Mouse (Mus musculus): ENCODE measurements around the gene Plcb2. TPM values are rescaled to one million over a fixed set of nuclear protein-coding genes. Genes with fewer than 3 reads are reported as not detected.

Gene Plcb2
- polyA plus RNA-seq, 1 experiment from 2014 or later, result 0.64 TPM

DNA sequence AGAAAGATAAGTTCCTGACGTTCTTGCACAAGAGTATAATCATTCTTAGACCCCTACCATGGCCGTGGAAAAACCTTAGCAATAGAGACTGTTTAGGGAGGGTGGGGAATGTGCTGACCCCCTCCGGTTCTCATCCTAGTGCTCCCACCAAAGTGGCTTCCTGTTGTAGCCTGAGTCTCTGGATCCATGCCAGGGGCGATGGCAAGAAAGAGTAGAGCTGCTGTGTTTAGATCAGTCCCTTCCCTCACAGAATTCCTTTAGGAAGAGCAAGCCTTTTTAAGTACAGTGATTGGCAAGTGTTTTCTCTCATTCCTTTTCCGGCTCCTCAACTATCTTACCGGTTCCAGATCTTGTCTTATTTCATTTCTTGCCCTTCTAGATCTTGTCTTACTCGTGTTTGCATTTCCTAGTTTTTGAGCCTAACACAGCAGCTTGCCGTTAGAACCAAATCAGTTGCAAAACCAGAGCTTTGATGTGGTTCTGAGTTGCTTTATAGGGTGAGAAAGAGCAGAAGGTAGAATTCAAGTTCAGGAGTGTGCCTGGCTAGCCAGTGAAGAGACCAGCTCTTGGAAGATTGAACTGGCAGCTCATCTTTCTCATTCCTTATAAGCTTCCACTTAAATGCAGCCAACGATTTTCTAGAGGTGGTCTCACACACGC, 19.2 kb upstream of the Plcb2 start:
- peaks cover 4% of the 10 kb centered on the region; the same call in 1 of the 2 replicates for H3K4me1 ChIP-seq (replicated peaks; ENCODE audit: control insufficient read depth, insufficient read depth)

DNA sequence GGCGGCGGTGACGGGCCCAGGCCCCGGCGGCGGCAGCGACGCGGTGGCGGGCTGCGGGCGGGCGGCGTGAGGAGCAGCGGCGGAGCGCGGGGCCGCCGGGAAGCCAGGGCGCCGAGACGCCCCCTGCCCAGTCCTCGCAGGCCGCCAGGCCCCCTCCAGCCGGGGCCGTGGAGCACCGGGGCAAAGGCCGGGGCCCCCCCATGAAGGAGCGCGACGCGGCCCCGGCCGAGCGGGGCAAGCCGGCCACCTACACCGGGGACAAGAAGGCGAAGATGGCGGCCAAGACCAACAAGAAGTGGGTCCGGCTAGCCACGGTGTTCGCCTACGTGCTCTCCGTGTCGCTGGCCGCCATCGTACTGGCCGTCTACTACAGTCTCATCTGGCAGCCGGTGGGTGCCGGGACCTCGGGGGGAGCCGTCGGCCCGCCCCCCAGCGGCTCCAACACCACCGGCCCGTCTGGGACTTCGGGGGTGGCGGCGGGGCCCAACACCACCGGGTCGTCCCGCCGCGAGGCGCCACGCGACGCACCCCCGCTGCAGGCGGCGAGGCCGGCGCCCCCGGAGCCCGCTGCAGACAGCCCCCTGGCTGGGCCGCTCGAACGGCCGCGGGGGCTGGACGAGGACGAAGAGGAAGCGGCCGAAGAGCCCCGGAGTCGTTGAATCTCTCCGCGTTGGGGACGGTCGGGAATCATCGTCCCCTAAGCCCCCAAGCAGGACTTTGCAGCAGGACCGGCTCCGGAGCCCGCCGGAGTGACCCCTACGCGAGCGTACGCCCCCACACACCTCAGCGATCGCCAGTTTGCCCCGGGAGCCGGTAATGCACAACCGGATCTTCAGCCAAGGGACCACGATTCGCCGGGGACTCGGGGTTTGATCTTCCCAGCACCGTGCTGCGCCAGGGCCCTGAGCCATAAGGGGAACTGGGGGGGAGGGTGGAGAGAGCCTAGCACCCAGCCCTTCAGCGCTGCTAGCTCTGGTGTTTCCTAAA, 18.0 kb upstream of the Plcb2 start:
- no peak for TF ChIP-seq EP300 (optimal IDR thresholded peaks at IDR 0.05)
- TF ChIP-seq CTCF (IDR thresholded peaks at IDR 0.05; ENCODE audit: low read depth), result no peak; the same call in 1 of the 2 replicates
- peak overlapping the region; percentile 93 for H3K9ac ChIP-seq (ENCODE audit: low read length)
- DNase-seq (ENCODE audit: low spot score), result peak; percentile 45
- H3K9me3 ChIP-seq (ENCODE audit: control insufficient read depth, low read length), result no peaks in the 10 kb centered on the region
- H3K36me3 ChIP-seq (ENCODE audit: control insufficient read depth, insufficient read depth, low read length), result 0 out of 2 replicates have a peak, but pooled peaks cover 2% of the 10 kb centered on the region
- peak; percentile 41 for ATAC-seq (ENCODE audit: low FRiP score, low TSS enrichment)
- H3K4me3 ChIP-seq (ENCODE audit: low read depth, low read length), result peak overlapping the region; percentile 80
- peak overlapping the region; percentile 84 for H3K27ac ChIP-seq (replicated peaks)
- peak overlapping the region; percentile 99 for H3K4me2 ChIP-seq (replicated peaks; ENCODE audit: low read depth)
- H3K27me3 ChIP-seq (ENCODE audit: control insufficient read depth, insufficient read depth, low read length), result no peaks in the 10 kb centered on the region
- WGBS, result under 1% methylated on average over 86 of the region's 113 CpGs
- H3K4me1 ChIP-seq (replicated peaks; ENCODE audit: control insufficient read depth, insufficient read depth), result peaks cover 4% of the 10 kb centered on the region; the same call in 1 of the 2 replicates

More for the DNA sequence above, 19.2 kb upstream of the Plcb2 start:
- Histone ChIP-seq H3K9ac (ENCODE audit: low read length) (peak overlapping the region; percentile 41), H3K9me3 (ENCODE audit: control insufficient read depth, low read length) (no peaks in the 10 kb centered on the region), H3K4me3 (ENCODE audit: low read depth, low read length) (peak overlapping the region; percentile 80), H3K27me3 (ENCODE audit: control insufficient read depth, insufficient read depth, low read length) (no peaks in the 10 kb centered on the region), H3K4me2 (replicated peaks; ENCODE audit: low read depth) (peak overlapping the region; percentile 99), H3K27ac (replicated peaks) (peak overlapping the region; percentile 53), H3K36me3 (ENCODE audit: control insufficient read depth, insufficient read depth, low read length) (0 out of 2 replicates have a peak, but pooled peaks cover 2% of the 10 kb centered on the region)
- ATAC-seq (ENCODE audit: low FRiP score, low TSS enrichment) (no peak), DNase-seq (ENCODE audit: low spot score) (peak; percentile 46)
- TF ChIP-seq CTCF (IDR thresholded peaks at IDR 0.05; ENCODE audit: low read depth) (no peak), EP300 (optimal IDR thresholded peaks at IDR 0.05) (no peak)
- 36% methylated on average over 10 of the region's 10 CpGs for WGBS

DNA sequence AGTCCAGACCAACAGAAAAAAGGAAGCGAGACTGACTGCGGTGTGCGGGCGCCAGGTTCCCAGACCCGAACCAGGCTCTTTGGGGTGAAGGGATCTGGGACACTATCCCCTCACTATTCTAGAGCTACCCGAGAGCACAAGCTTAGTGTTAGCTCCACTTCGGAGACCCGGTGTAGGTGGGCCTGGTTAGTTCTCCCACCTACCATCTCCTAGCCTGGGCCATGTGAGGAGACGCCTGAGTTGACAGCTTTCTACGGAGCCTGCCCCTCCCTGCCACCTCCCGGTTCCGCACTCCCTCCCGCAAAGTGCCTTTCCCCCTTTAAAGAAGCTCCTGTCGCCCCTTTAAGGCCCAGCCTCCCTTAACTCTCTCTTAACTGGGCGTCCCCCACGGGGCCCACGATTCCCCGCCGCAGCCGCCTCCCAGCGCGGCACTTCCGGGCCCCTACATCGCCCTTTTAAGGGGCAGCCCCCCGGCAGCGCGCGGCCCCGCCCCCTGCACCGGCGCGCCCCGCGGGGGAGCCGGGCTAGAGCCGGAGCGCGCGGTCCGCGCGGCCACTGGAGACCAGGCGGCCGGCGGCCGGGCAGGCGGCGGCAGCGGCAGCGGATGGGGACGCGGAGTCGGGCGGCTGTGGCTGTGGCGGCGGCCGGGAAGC, 17.1 kb upstream of the Plcb2 start, which contains the start of gene Inafm2:
Gene Inafm2, plus strand, starts transcription at position 527 of the 653 bp plus-strand sequence.
- peak within 1 kb of the TSS; percentile 80 for H3K4me3 ChIP-seq (ENCODE audit: low read depth, low read length)
- WGBS, result under 1% methylated on average over 44 of the region's 57 CpGs
- ATAC-seq (ENCODE audit: low FRiP score, low TSS enrichment) (peak; percentile 90), DNase-seq (ENCODE audit: low spot score) (peak; percentile 90)
- no peaks in the 10 kb centered on the region for H3K9me3 ChIP-seq (ENCODE audit: control insufficient read depth, low read length)
- TF ChIP-seq CTCF (IDR thresholded peaks at IDR 0.05; ENCODE audit: low read depth), result 0 out of 2 replicates have a peak, but pooled peaks have one; percentile 7
- no peak for TF ChIP-seq EP300 (optimal IDR thresholded peaks at IDR 0.05)
- 0 out of 2 replicates have a peak, but pooled peaks cover 2% of the 10 kb centered on the region for H3K36me3 ChIP-seq (ENCODE audit: control insufficient read depth, insufficient read depth, low read length)
- H3K27me3 ChIP-seq (ENCODE audit: control insufficient read depth, insufficient read depth, low read length), result no peaks in the 10 kb centered on the region
- H3K9ac ChIP-seq (ENCODE audit: low read length), result peak within 1 kb of the TSS; percentile 93
- H3K4me1 ChIP-seq (replicated peaks; ENCODE audit: control insufficient read depth, insufficient read depth), result peaks cover 4% of the 10 kb centered on the region; the same call in 1 of the 2 replicates
- H3K27ac ChIP-seq (replicated peaks), result peak within 1 kb of the TSS; percentile 84
- H3K4me2 ChIP-seq (replicated peaks; ENCODE audit: low read depth), result peak within 1 kb of the TSS; percentile 99

DNA sequence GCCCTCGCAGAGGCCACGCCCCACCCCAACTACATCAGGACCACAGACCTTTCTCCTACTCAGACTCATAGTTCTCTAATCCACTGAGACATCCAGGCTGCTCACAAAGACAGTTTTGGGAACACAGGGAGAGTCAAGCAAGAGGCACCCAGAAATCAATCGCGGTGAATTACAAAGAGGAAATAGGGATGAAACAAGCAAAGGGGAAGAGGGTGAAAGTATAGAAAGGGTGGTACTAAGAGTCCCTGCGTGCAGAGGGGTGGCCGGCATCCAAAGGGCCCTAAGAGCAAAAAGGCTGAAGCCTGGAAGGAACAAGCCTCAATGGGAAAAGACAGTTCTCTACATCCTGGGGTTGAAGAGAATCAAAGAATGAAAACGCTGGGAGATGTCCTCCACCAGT, 16.4 kb upstream of the Plcb2 start:
- Histone ChIP-seq H3K27me3 (ENCODE audit: control insufficient read depth, insufficient read depth, low read length) (no peaks in the 10 kb centered on the region), H3K4me3 (ENCODE audit: low read depth, low read length) (no peak overlapping the region; the same call in 1 of the 2 replicates), H3K4me2 (replicated peaks; ENCODE audit: low read depth) (peak overlapping the region; percentile 99; the same call in 1 of the 2 replicates), H3K27ac (replicated peaks) (no peak overlapping the region), H3K36me3 (ENCODE audit: control insufficient read depth, insufficient read depth, low read length) (0 out of 2 replicates have a peak, but pooled peaks cover 2% of the 10 kb centered on the region), H3K9ac (ENCODE audit: low read length) (no peak overlapping the region), H3K9me3 (ENCODE audit: control insufficient read depth, low read length) (no peaks in the 10 kb centered on the region), H3K4me1 (replicated peaks; ENCODE audit: control insufficient read depth, insufficient read depth) (peaks cover 4% of the 10 kb centered on the region; the same call in 1 of the 2 replicates)
- TF ChIP-seq EP300 (optimal IDR thresholded peaks at IDR 0.05), result no peak
- no peak for TF ChIP-seq CTCF (IDR thresholded peaks at IDR 0.05; ENCODE audit: low read depth)
- ATAC-seq (ENCODE audit: low FRiP score, low TSS enrichment) (no peak), DNase-seq (ENCODE audit: low spot score) (no peak)
- 19% methylated on average over 7 of the region's 7 CpGs for WGBS

DNA sequence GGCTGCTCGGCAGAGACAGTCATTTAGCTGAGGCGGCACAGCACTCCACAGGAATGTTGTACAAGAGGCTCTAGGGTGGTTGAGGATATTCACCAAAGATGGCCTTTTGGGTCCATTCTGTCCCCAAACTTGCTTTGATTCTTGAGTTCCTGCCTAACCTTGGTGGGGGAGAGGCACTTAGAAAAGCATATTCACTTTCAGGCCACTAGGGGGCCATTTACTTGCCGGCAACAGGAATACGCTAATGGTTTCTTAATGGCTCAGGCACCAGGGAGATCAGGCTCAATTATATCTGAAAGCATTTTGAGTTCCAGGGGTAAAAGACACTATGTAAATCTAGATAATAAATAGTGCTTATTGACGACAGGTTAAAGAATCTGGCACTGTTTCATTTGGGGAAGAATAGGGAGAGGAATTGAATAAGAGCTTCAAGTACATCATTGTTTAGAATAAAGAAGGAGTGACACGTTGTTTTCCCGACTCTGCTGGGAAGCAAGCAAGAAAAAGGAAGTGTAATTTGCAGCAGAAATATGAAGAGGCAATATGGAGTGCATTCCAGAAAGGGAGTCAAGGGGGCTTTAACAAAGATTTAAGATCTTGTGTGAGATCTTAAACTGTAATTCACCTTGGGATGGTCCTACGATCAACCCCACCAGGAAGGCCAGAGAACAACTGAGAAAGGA, 15.2 kb upstream of the Plcb2 start:
- Histone ChIP-seq H3K36me3 (ENCODE audit: control insufficient read depth, insufficient read depth, low read length) (0 out of 2 replicates have a peak, but pooled peaks cover 1% of the 10 kb centered on the region), H3K4me1 (replicated peaks; ENCODE audit: control insufficient read depth, insufficient read depth) (peaks cover 4% of the 10 kb centered on the region; the same call in 1 of the 2 replicates), H3K9me3 (ENCODE audit: control insufficient read depth, low read length) (no peaks in the 10 kb centered on the region), H3K27me3 (ENCODE audit: control insufficient read depth, insufficient read depth, low read length) (no peaks in the 10 kb centered on the region), H3K27ac (replicated peaks) (no peak overlapping the region), H3K4me2 (replicated peaks; ENCODE audit: low read depth) (no peak overlapping the region), H3K4me3 (ENCODE audit: low read depth, low read length) (no peak overlapping the region), H3K9ac (ENCODE audit: low read length) (no peak overlapping the region)
- DNase-seq (ENCODE audit: low spot score), result no peak
- TF ChIP-seq CTCF (IDR thresholded peaks at IDR 0.05; ENCODE audit: low read depth), result peak; percentile 86
- TF ChIP-seq EP300 (optimal IDR thresholded peaks at IDR 0.05), result no peak
- WGBS, result 23% methylated on average over 8 of the region's 8 CpGs
- no peak for ATAC-seq (ENCODE audit: low FRiP score, low TSS enrichment)

Measured in stomach, postnatal 0 days (tissue).